In the genomic region with DNA sequence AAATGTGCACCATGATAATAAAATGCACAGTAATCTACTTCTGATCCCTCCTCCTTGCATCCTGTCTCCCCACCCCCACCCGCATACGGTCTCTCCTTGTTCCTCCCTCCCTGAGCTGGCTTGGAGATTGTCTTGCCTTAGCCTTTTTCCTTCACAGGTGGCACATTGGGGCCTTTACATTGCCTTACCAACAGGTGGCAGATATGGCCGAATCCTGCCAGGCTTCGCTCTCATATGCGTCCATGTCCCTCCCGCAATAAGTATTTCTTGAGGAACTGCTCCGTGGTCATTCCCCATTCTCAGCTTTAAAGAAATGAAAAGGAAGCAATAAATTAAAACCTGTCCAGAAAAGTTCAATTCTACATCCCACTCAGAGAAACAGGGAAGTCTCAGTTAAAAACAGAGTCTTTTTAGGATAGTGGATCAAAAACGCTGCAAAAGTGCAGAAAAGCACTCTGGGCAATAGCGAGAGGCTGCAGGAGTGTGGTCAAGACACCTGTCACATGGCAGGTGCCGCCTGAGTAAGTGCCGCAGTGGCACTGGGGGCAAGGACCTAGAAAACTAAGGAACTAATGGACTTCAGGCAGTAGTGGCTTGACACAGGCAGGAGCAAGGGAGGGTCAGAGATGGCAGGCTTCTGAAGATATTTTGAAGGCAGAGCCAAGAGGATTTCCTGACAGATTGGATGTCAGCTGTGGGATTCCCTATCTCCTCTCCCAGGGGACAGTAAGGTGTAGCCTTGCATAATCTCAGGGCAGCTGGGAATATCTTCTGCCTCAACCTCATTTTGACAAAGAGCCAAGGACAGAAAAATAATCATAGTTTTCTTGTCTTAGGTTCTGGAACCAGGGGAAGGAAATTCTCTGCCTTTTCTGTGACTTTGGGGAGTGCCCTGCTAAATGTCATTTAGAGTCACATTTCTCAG, we compare ENCODE assay signal across 8 mouse cellular contexts. TPM values are rescaled to one million over a fixed set of nuclear protein-coding genes. Genes with fewer than 3 reads are reported as not detected.
DNase-seq lines count a peak whose midpoint lies in the region; ATAC-seq and TF ChIP-seq lines count a peak whose summit lies in the region.
"Had no signal": no experiment of that assay in that cellular context is flagged by ENCODE, and none has a peak within 500 bp of the region (broad histone marks: within the 10 kb centered on the region; RNA-seq: fewer than 3 reads in every experiment).

No protein-coding gene starts in this region.

- H3K4me2 ChIP-seq in lung, embryonic 14.5 days, result no peak overlapping the region
- H3K4me2 ChIP-seq: embryonic facial prominence, embryonic 13.5 days had no signal

- no peaks in the 10 kb centered on the region for H3K9me3 ChIP-seq in lung, embryonic 14.5 days (ENCODE audit: low read depth, low read length)
- H3K9me3 ChIP-seq: embryonic facial prominence, embryonic 13.5 days had no signal

- no peaks in the 10 kb centered on the region for H3K27me3 ChIP-seq in lung, embryonic 14.5 days (ENCODE audit: insufficient read depth, low read length)
- H3K27me3 ChIP-seq: embryonic facial prominence, embryonic 13.5 days had no signal

- DNase-seq in right cerebral cortex, postnatal 14 days, result peak; percentile 38
- no peak for DNase-seq in right cerebral cortex, postnatal 36 days (ENCODE audit: low spot score in 2 of 2)
- DNase-seq in cerebellum, adult 9-11 months, result peak; percentile 61
- DNase-seq in heart, postnatal 4 days, result peak; percentile 39
- peak; percentile 53 for DNase-seq in lung, embryonic 14.5 days
- no peak for DNase-seq in retina, embryonic 14.5 days (ENCODE audit: low spot score)
- DNase-seq in urinary bladder, postnatal 4 days (ENCODE audit: low spot score in 2 of 2), result no peak

- no peak for ATAC-seq in lung, embryonic 14.5 days (ENCODE audit: insufficient read depth)

- 0 out of 2 replicates have a peak overlapping the region, but pooled peaks have one; percentile 20 for H3K27ac ChIP-seq in lung, embryonic 14.5 days (ENCODE audit: low read depth)
- H3K27ac ChIP-seq: embryonic facial prominence, embryonic 13.5 days had no signal

- H3K36me3 ChIP-seq in lung, embryonic 14.5 days (ENCODE audit: insufficient read depth), result no peaks in the 10 kb centered on the region
- H3K36me3 ChIP-seq: embryonic facial prominence, embryonic 13.5 days had no signal

- 67% methylated on average over 11 of the region's 11 CpGs for WGBS in lung, embryonic 14.5 days

- H3K9ac ChIP-seq in lung, embryonic 14.5 days, result no peak overlapping the region
- H3K9ac ChIP-seq: embryonic facial prominence, embryonic 13.5 days had no signal

- TF ChIP-seq CTCF in lung, embryonic 14.5 days (IDR thresholded peaks at IDR 0.05; ENCODE audit: low read depth), result peak; percentile 56

- H3K4me3 ChIP-seq in lung, embryonic 14.5 days (ENCODE audit: low read depth, low read length), result no peak overlapping the region
- H3K4me3 ChIP-seq: embryonic facial prominence, embryonic 13.5 days had no signal

- H3K4me1 ChIP-seq in lung, embryonic 14.5 days (ENCODE audit: insufficient read depth), result peaks cover 20% of the 10 kb centered on the region; the same call in 1 of the 2 replicates

RNA-seq across cellular contexts. Expression of a gene that starts 43.0 kb away (rescaled TPM):
- total RNA-seq in heart, postnatal 4 days (2021), result not detected
- not detected in 2 replicates for polyA plus RNA-seq in lung, embryonic 14.5 days (2014; fragmentation: Nextera tagmentation; extraction: Ambion mirVana)
- polyA plus RNA-seq: embryonic facial prominence, embryonic 13.5 days had no signal

Comparison
In these comparisons a context has a peak if more than half of its experiments do, and no peak if none do; other contexts are left out.
1. DNase-seq: peak in right cerebral cortex, postnatal 14 days (single experiment), cerebellum, adult 9-11 months (single experiment), heart, postnatal 4 days (single experiment) and lung, embryonic 14.5 days (single experiment); none in right cerebral cortex, postnatal 36 days (0 of 2), retina, embryonic 14.5 days (single experiment) and urinary bladder, postnatal 4 days (0 of 2).